Mouse (Mus musculus): ENCODE measurements around the gene En2. TPM values are rescaled to one million over a fixed set of nuclear protein-coding genes. Genes with fewer than 3 reads are reported as not detected.

Gene En2
- total and polyA plus RNA-seq, 3 experiments: not detected

GRCm38 (mm10) chr5:28211651-28212310 lies 46.3 kb downstream of the En2 start:
- no peaks in the 10 kb centered on the region for H3K36me3 ChIP-seq (replicated peaks in 1 of 2; ENCODE audit: control insufficient read depth in 1 of 2, insufficient read depth in 1 of 2, low read length in 1 of 2)
- no peak overlapping the region for H3K9ac ChIP-seq (ENCODE audit: insufficient read depth, low read depth)
- no peak overlapping the region for H3K4me2 ChIP-seq (ENCODE audit: insufficient read depth, low read depth, poor library complexity, severe bottlenecking)
- TF ChIP-seq RCOR1 (conservative IDR thresholded peaks at IDR 0.05; ENCODE audit: low read depth, low read length): no peak
- TF ChIP-seq TBP (conservative IDR thresholded peaks at IDR 0.05; ENCODE audit: low read depth, low read length): no peak
- no peak for TF ChIP-seq CTCF (conservative IDR thresholded peaks at IDR 0.05 in 1 of 2, IDR thresholded peaks at IDR 0.05 in 1 of 2; ENCODE audit: low read depth in 2 of 2, low read length in 2 of 2)
- no peak for TF ChIP-seq ETS1 (conservative IDR thresholded peaks at IDR 0.05; ENCODE audit: low read depth, low read length)
- no peak for TF ChIP-seq RAD21 (IDR thresholded peaks at IDR 0.05; ENCODE audit: low read depth, low read length)
- TF ChIP-seq NELFE (IDR thresholded peaks at IDR 0.05; ENCODE audit: low read depth, low read length): no peak
- TF ChIP-seq UBTF (IDR thresholded peaks at IDR 0.05; ENCODE audit: low read depth, low read length): no peak
- no peak for TF ChIP-seq ZC3H11A (IDR thresholded peaks at IDR 0.05; ENCODE audit: low read depth, low read length)
- no peak for TF ChIP-seq MEF2A (IDR thresholded peaks at IDR 0.05; ENCODE audit: borderline replicate concordance, low read depth, low read length)
- TF ChIP-seq MYC (IDR thresholded peaks at IDR 0.05; ENCODE audit: low read depth, low read length): no peak
- dilution Hi-C loops (cut with MboI; ENCODE audit: extremely low pct_ligation_motif_present, extremely low pct_unique_long_range_greater_than_20kb, low sequenced_read_pairs) (no loop called here), in situ Hi-C loops (cut with MboI; ENCODE audit: low pct_ligation_motif_present, low pct_unique_long_range_greater_than_20kb, low sequenced_read_pairs) (no loop called here)
- no peak for DNase-seq (ENCODE audit: extremely low read depth)
- no peak overlapping the region for H3K4me3 ChIP-seq (replicated peaks in 1 of 3; ENCODE audit: low read depth in 2 of 3, low read length in 2 of 3, poor library complexity in 1 of 3)
- H3K79me2 ChIP-seq (replicated peaks; ENCODE audit: control insufficient read depth, extremely low read depth, insufficient read depth, poor library complexity, severe bottlenecking): no peaks in the 10 kb centered on the region
- no peaks in the 10 kb centered on the region for H3K4me1 ChIP-seq (ENCODE audit: control insufficient read depth in 1 of 2, insufficient read depth in 2 of 2)
- H3K27ac ChIP-seq (ENCODE audit: insufficient read depth, low read depth): no peak overlapping the region
- H3K9me3 ChIP-seq (replicated peaks; ENCODE audit: low read length): no peaks in the 10 kb centered on the region
- peaks cover 2% of the 10 kb centered on the region for H3K27me3 ChIP-seq (replicated peaks)

GRCm38 (mm10) chr5:28213441-28213840 lies 47.9 kb downstream of the En2 start:
- Histone ChIP-seq H3K36me3 (replicated peaks in 1 of 2; ENCODE audit: control insufficient read depth in 1 of 2, insufficient read depth in 1 of 2, low read length in 1 of 2) (no peaks in the 10 kb centered on the region), H3K4me2 (ENCODE audit: insufficient read depth, low read depth, poor library complexity, severe bottlenecking) (no peak overlapping the region), H3K27ac (ENCODE audit: insufficient read depth, low read depth) (no peak overlapping the region), H3K79me2 (replicated peaks; ENCODE audit: control insufficient read depth, extremely low read depth, insufficient read depth, poor library complexity, severe bottlenecking) (no peaks in the 10 kb centered on the region), H3K4me1 (ENCODE audit: control insufficient read depth in 1 of 2, insufficient read depth in 2 of 2) (no peaks in the 10 kb centered on the region), H3K9ac (ENCODE audit: insufficient read depth, low read depth) (no peak overlapping the region), H3K9me3 (replicated peaks; ENCODE audit: low read length) (no peaks in the 10 kb centered on the region), H3K4me3 (replicated peaks in 1 of 3; ENCODE audit: low read depth in 2 of 3, low read length in 2 of 3, poor library complexity in 1 of 3) (no peak overlapping the region), H3K27me3 (replicated peaks) (peaks cover 2% of the 10 kb centered on the region)
- TF ChIP-seq ZKSCAN1 (IDR thresholded peaks at IDR 0.05; ENCODE audit: borderline replicate concordance, low read depth, low read length) (no peak), POLR2AphosphoS2 (IDR thresholded peaks at IDR 0.05; ENCODE audit: low read depth, low read length) (no peak), IRF4 (IDR thresholded peaks at IDR 0.05; ENCODE audit: low read depth, low read length) (no peak), UBTF (IDR thresholded peaks at IDR 0.05; ENCODE audit: low read depth, low read length) (no peak), CTCF (conservative IDR thresholded peaks at IDR 0.05 in 1 of 2, IDR thresholded peaks at IDR 0.05 in 1 of 2; ENCODE audit: low read depth in 2 of 2, low read length in 2 of 2) (no peak), JUN (IDR thresholded peaks at IDR 0.05; ENCODE audit: insufficient read depth, low read depth, low read length) (no peak), PAX5 (IDR thresholded peaks at IDR 0.05; ENCODE audit: low read length) (no peak), USF1 (IDR thresholded peaks at IDR 0.05; ENCODE audit: low read depth, low read length) (no peak), BHLHE40 (IDR thresholded peaks at IDR 0.05; ENCODE audit: low read depth, low read length) (no peak), MEF2A (IDR thresholded peaks at IDR 0.05; ENCODE audit: borderline replicate concordance, low read depth, low read length) (no peak), ELF1 (IDR thresholded peaks at IDR 0.05; ENCODE audit: low read depth, low read length) (no peak), POLR2A (IDR thresholded peaks at IDR 0.05; ENCODE audit: low read depth, low read length) (no peak), TCF12 (IDR thresholded peaks at IDR 0.05; ENCODE audit: low read depth, low read length) (no peak), MYC (IDR thresholded peaks at IDR 0.05; ENCODE audit: low read depth, low read length) (no peak), NRF1 (IDR thresholded peaks at IDR 0.05; ENCODE audit: low read depth, low read length) (no peak)
- DNase-seq (ENCODE audit: extremely low read depth): no peak
- in situ Hi-C loops (cut with MboI; ENCODE audit: low pct_ligation_motif_present, low pct_unique_long_range_greater_than_20kb, low sequenced_read_pairs) (no loop called here), dilution Hi-C loops (cut with MboI; ENCODE audit: extremely low pct_ligation_motif_present, extremely low pct_unique_long_range_greater_than_20kb, low sequenced_read_pairs) (no loop called here)

Data from CH12.LX (cell line).